Mouse (Mus musculus) gonadal fat pad, adult 2 months (tissue): ENCODE measurements around the gene Slf2. TPM values are rescaled to one million over a fixed set of nuclear protein-coding genes. Genes with fewer than 3 reads are reported as not detected.

ENCODE experiments used
- DNase-seq: peaks from one replicate; pipeline ENCODE4 v3.0.0-alpha.2; 2012; ENCODE audit warnings: low read depth
- polyA plus RNA-seq: library from polyadenylated mRNA; depleted of rRNA; stranded (reverse); fragments of >200 nt; gene quantifications from 2 replicates; pipeline ENCODE4 v1.2.3, GENCODE M21; 2012

Slf2 gene
- polyA plus RNA-seq, 1 experiment: 53.7 TPM

GRCm38 (mm10) chr19:44908836-44909460 is 22.0 kb upstream of the Slf2 start:
- DNase-seq: no peak

GRCm38 (mm10) chr19:44914481-44915249 is 16.3 kb upstream of the Slf2 start:
- no peak for DNase-seq

GRCm38 (mm10) chr19:44918171-44918570 is 12.8 kb upstream of the Slf2 start:
- no peak for DNase-seq

- DNase-seq: no peak
These were observed 9.3 kb upstream of the Slf2 start for GRCm38 (mm10) chr19:44921466-44922139.

GRCm38 (mm10) chr19:44922521-44922920 is 8.4 kb upstream of the Slf2 start:
- no peak for DNase-seq

GRCm38 (mm10) chr19:44924699-44925098 is 6.3 kb upstream of the Slf2 start:
- DNase-seq: no peak

GRCm38 (mm10) chr19:44926781-44927180 is 4.2 kb upstream of the Slf2 start:
- no peak for DNase-seq

- no peak for DNase-seq
These were observed 3.7 kb upstream of the Slf2 start for GRCm38 (mm10) chr19:44927250-44927649.

- no peak for DNase-seq
These were observed 2.8 kb upstream of the Slf2 start for GRCm38 (mm10) chr19:44928185-44928584.

GRCm38 (mm10) chr19:44929251-44929650 is 1.7 kb upstream of the Slf2 start:
- no peak for DNase-seq

- no peak for DNase-seq
These were observed 1.3 kb upstream of the Slf2 start for GRCm38 (mm10) chr19:44929663-44930062.

- DNase-seq: no peak
These were observed 829 bp upstream of the Slf2 start for GRCm38 (mm10) chr19:44930122-44930521.

GRCm38 (mm10) chr19:44931454-44931759 is 456 bp downstream of the Slf2 start:
- no peak for DNase-seq

GRCm38 (mm10) chr19:44932051-44932450 is 1.1 kb downstream of the Slf2 start:
- no peak for DNase-seq

GRCm38 (mm10) chr19:44933136-44933535 is 2.2 kb downstream of the Slf2 start:
- no peak for DNase-seq

- DNase-seq: no peak
These were observed 28.7 kb downstream of the Slf2 start for GRCm38 (mm10) chr19:44959633-44960032.

GRCm38 (mm10) chr19:44965978-44966377 is 35.0 kb downstream of the Slf2 start:
- DNase-seq: no peak

- DNase-seq: no peak
These were observed 37.4 kb downstream of the Slf2 start for GRCm38 (mm10) chr19:44968329-44968728.

- no peak for DNase-seq
These were observed 45.7 kb downstream of the Slf2 start for GRCm38 (mm10) chr19:44976636-44977035.

- DNase-seq: no peak
These were observed 46.2 kb downstream of the Slf2 start for GRCm38 (mm10) chr19:44977148-44977547.

GRCm38 (mm10) chr19:44980787-44981186 is 49.8 kb downstream of the Slf2 start:
- no peak for DNase-seq

GRCm38 (mm10) chr19:44982477-44983115 is 51.6 kb downstream of the Slf2 start:
- no peak for DNase-seq

- no peak for DNase-seq
These were observed 52.4 kb downstream of the Slf2 start for GRCm38 (mm10) chr19:44983366-44983765.
